Mouse (Mus musculus) lung, embryonic 16.5 days (tissue): ENCODE data around the gene Rab17. TPM values are rescaled to one million over a fixed set of nuclear protein-coding genes. Genes with fewer than 3 reads are reported as not detected.
A peak's percentile ranks its signal among the peaks of the same experiment; 100 is the strongest.

Experiments used
- ATAC-seq: fragments of 200-750 bp; cut with Nextera tagmentation; 2 replicates; pipeline ENCODE4 v1.8.0; 2017; ENCODE audit warnings: low read depth, mild to moderate bottlenecking, moderate library complexity
- H3K27ac ChIP-seq: fragments of 300-500 bp; sonication (generic); 2 replicates; pipeline ENCODE4 v1.5.1; 2014; ENCODE audit warnings: mild to moderate bottlenecking, control low read depth, low read length
- H3K27me3 ChIP-seq: fragments of 300-500 bp; sonication (generic); 2 replicates; pipeline ENCODE4 v1.6.1; 2014; ENCODE audit warnings: low read depth, low read length, mixed read lengths; ENCODE audit not compliant: control insufficient read depth, insufficient read depth
- H3K36me3 ChIP-seq: fragments of 300-500 bp; sonication (generic); 2 replicates; pipeline ENCODE4 v1.6.1; 2014; ENCODE audit warnings: low read length; ENCODE audit not compliant: control insufficient read depth, insufficient read depth
- H3K4me1 ChIP-seq: fragments of 300-500 bp; sonication (generic); replicated peaks from 2 replicates; pipeline ENCODE4 v1.6.1; 2014; ENCODE audit warnings: low read length, mixed read lengths; ENCODE audit not compliant: control insufficient read depth, insufficient read depth
- H3K4me2 ChIP-seq: fragments of 300-500 bp; sonication (generic); 2 replicates; pipeline ENCODE4 v1.6.1; 2014; ENCODE audit warnings: low read depth, low read length, control low read depth
- H3K4me3 ChIP-seq: fragments of 300-500 bp; sonication (generic); 2 replicates; pipeline ENCODE4 v1.5.1; 2014; ENCODE audit warnings: mild to moderate bottlenecking, low read length, control low read depth
- H3K9ac ChIP-seq: fragments of 300-500 bp; sonication (generic); 2 replicates; pipeline ENCODE4 v1.6.1; 2014; ENCODE audit warnings: low read length, control low read depth
- H3K9me3 ChIP-seq: fragments of 300-500 bp; sonication (generic); 2 replicates; pipeline ENCODE4 v1.6.1; 2016; ENCODE audit warnings: low read length; ENCODE audit not compliant: control insufficient read depth
- WGBS: fragments of 180-500 bp; shearing (Covaris S2); extraction: QIAGEN DNeasy Blood & Tissue Kit; methylation state at CpG from one replicate; pipeline ENCODE4 v1.1.7; 2014; 5-methylcytosine and 5-hydroxymethylcytosine counted together
- polyA plus RNA-seq: library from polyadenylated mRNA; unstranded; fragments of >200 nt; fragmentation: Nextera tagmentation; extraction: Ambion mirVana; gene quantifications from 2 replicates; pipeline ENCODE4 v1.2.1, GENCODE M21; 2015

Gene Rab17
- 3.1 and 3.8 TPM in 2 replicates for polyA plus RNA-seq

DNA sequence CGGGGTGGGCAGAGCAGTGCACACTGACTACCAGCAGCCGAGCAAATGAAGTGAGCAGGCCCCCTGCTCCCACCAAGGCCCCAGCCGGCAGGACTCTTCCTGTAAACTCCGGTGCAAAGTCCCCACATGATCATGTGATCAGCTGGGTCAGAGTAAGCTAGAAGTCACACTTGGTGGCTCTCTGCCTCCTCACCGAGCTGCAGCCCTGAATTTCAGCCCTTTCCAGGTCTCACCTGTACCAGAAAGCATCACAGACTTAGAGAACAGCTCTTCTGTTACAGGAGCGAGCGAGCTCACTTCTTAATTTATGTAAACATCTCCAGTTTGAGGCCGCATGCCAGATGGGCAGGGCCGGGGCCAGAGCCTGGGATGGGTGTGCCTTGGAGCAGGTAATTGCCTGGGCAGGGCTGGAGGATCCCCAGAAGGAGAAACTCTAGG lies at the start of gene Rab17:
Gene Rab17 (minus strand): TSS at position 315 of the 438 bp plus-strand sequence.
- Histone ChIP-seq H3K4me1 (peaks cover 23% of the 10 kb centered on the region), H3K9me3 (no peaks in the 10 kb centered on the region), H3K4me3 (peak within 1 kb of the TSS; percentile 24), H3K9ac (peak within 1 kb of the TSS; percentile 50; the same call in 1 of the 2 replicates), H3K36me3 (no peaks in the 10 kb centered on the region), H3K27ac (peak within 1 kb of the TSS; percentile 88), H3K27me3 (no peaks in the 10 kb centered on the region), H3K4me2 (peak within 1 kb of the TSS; percentile 38)
- peak; percentile 74 for ATAC-seq
- WGBS, result 15% methylated on average over 9 of the region's 9 CpGs

DNA sequence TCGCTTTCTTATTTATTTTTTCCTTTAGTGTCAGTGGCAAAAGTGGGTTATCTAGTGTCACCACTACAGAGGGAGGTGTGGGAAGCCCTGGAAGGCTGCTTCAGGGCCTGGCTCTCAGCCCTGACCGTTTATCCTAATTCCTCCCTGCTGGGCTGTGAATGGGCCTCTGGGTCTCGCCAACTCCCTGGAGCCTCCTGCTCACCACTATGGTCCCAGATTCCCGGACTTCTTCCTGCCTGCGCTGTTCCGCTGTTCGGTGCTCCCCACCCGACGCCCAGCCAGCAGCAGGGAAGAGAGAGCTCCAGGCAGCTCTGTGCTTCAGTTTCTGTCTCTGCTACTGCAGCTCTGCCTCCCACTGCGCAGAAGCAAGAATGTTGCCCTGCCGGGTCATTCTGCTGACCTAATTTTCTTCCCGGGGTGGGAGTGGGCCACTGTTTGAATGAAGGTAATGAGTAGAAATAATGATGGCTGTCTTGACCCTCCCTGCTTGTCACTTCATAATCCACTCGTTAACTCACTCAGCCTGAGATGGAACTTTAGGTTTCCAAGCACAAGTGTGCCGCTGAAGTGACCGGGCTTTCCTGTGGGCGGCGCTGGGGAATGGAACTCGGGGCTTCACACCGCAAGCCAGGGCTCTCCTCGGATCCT lies 47.8 kb upstream of the Rab17 start:
- no peaks in the 10 kb centered on the region for H3K36me3 ChIP-seq
- H3K9ac ChIP-seq, result peak overlapping the region; percentile 40
- no peak overlapping the region; the same call in 1 of the 2 replicates for H3K27ac ChIP-seq
- H3K4me1 ChIP-seq, result peaks cover 16% of the 10 kb centered on the region; the same call in 1 of the 2 replicates
- H3K4me2 ChIP-seq, result peak overlapping the region; percentile 40
- 0 out of 2 replicates have a peak overlapping the region, but pooled peaks have one; percentile 9 for H3K4me3 ChIP-seq
- H3K9me3 ChIP-seq, result no peaks in the 10 kb centered on the region
- no peaks in the 10 kb centered on the region for H3K27me3 ChIP-seq
- peak; percentile 44 for ATAC-seq
- 13% methylated on average over 20 of the region's 20 CpGs for WGBS

DNA sequence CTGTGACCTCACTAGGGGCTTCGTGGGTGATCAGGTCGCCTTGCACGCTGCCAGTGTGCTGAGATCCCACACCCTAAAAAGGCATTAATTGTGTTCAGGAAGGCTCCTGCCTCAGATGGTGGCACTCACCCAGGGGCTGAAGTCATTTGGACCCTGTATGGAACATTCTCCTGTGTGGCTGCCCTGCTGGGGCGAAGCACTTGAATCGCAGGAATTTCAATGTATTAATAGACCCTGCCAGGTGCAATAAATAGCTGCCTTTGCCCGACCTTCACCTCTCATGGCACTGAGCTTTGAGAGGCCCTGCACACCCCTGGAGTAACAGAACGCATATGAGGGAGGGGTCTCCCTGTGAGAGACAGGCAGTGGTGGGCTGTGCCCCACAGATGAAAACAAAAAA lies 46.1 kb upstream of the Rab17 start:
- Histone ChIP-seq H3K4me1 (peaks cover 17% of the 10 kb centered on the region; the same call in 1 of the 2 replicates), H3K4me3 (no peak overlapping the region), H3K9me3 (no peaks in the 10 kb centered on the region), H3K4me2 (no peak overlapping the region), H3K27me3 (no peaks in the 10 kb centered on the region), H3K27ac (0 out of 2 replicates have a peak overlapping the region, but pooled peaks have one; percentile 16), H3K9ac (no peak overlapping the region), H3K36me3 (no peaks in the 10 kb centered on the region)
- WGBS, result 63% methylated on average over 7 of the region's 7 CpGs
- ATAC-seq, result no peak; the same call in 1 of the 2 replicates

DNA sequence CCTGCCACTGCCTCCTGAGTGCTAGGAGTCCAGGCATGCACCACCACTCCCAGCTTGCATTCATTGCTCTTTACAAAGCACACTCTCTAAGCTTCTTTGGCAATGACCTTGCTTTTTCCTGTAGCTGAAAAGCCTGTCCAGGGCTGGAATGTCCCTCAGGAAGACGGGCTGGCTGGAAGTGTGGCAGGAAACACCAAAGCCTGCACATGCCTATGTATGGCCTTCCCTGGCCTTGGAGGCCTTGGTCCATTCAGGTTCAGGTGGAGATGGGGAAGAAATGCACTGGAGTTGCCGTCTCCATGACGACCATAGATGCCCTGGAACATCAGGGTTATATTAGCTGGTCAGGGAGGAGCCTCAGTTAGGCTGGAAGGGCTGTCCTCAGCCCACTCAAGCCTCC lies 44.3 kb upstream of the Rab17 start:
- Histone ChIP-seq H3K27me3 (no peaks in the 10 kb centered on the region), H3K4me1 (peaks cover 21% of the 10 kb centered on the region; the same call in 1 of the 2 replicates), H3K9me3 (no peaks in the 10 kb centered on the region), H3K9ac (no peak overlapping the region), H3K36me3 (no peaks in the 10 kb centered on the region), H3K4me2 (no peak overlapping the region), H3K27ac (peak overlapping the region; percentile 52; the same call in 1 of the 2 replicates), H3K4me3 (no peak overlapping the region)
- ATAC-seq, result peak; percentile 44; the same call in 1 of the 2 replicates
- 57% methylated on average over 3 of the region's 3 CpGs for WGBS

DNA sequence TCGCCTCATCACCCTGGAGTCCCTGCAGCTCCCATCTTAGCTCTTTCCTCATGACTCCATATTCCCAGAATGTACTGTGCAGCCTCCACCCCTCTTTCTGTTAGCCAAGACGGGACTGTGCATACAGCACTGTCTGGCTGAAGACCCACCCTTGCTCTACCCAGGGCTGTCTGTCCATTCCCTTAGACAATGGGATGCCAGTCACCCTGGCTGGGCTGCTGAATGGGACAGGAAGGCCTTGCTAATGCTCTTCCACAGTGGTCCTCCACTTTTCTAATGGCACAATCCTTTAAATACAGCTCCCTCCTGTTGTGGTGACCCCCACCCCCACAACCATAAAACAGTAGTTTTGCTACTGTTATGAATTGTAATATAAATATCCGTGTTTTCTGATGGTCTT lies 41.9 kb upstream of the Rab17 start:
- H3K9me3 ChIP-seq, result no peaks in the 10 kb centered on the region
- H3K27me3 ChIP-seq, result no peaks in the 10 kb centered on the region
- no peak for ATAC-seq
- no peak overlapping the region for H3K9ac ChIP-seq
- H3K4me3 ChIP-seq, result no peak overlapping the region
- WGBS, result 80% methylated on average over 3 of the region's 3 CpGs
- H3K4me2 ChIP-seq, result no peak overlapping the region
- no peak overlapping the region for H3K27ac ChIP-seq
- 0 out of 2 replicates have a peak, but pooled peaks cover 14% of the 10 kb centered on the region for H3K4me1 ChIP-seq
- H3K36me3 ChIP-seq, result no peaks in the 10 kb centered on the region

DNA sequence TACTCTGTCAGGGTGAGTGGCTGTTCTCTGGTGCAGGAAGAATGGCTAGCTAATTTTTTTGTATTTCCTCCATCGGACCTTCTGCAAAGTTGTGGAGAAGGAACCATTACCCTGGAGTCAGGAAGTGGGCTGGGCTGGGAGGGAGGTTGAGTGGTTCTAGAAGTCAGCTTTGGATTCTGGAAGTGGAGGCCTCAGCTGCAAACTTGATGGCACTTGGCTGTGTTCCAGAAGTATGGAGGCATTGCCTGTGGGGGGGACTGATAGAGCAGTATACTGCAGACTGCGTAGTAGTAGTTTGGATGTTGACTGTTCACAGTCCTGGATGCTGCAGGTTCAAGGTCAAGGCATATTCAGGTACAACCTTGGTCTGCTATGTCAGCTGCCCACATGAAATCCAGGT lies 41.3 kb upstream of the Rab17 start:
- peak; percentile 12; the same call in 1 of the 2 replicates for ATAC-seq
- 59% methylated on average over 2 of the region's 2 CpGs for WGBS
- Histone ChIP-seq H3K4me3 (no peak overlapping the region), H3K27ac (no peak overlapping the region), H3K4me1 (0 out of 2 replicates have a peak, but pooled peaks cover 14% of the 10 kb centered on the region), H3K9ac (no peak overlapping the region), H3K4me2 (no peak overlapping the region), H3K27me3 (no peaks in the 10 kb centered on the region), H3K9me3 (no peaks in the 10 kb centered on the region), H3K36me3 (no peaks in the 10 kb centered on the region)

DNA sequence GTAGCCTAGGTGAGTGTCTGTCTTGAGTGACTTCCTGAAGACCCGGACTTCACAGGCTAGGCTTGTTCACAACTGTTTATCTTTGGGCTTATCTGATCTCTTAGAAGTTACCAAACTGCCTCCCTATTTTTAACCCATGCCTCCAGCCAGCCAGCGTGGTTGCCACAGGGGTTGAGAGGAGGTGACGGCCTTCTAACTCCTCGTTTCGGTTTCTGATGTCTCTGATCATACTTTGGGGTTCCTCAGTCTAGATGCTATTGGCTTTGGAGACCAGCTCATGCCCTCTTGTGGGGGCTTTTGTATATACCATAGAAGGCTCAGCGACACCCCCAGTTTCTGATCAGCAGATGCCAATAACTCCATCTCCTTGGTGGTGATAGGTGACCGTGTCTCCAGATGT lies 40.8 kb upstream of the Rab17 start:
- H3K27me3 ChIP-seq, result no peaks in the 10 kb centered on the region
- H3K27ac ChIP-seq, result no peak overlapping the region
- no peak for ATAC-seq
- 0 out of 2 replicates have a peak, but pooled peaks cover 14% of the 10 kb centered on the region for H3K4me1 ChIP-seq
- WGBS, result 55% methylated on average over 7 of the region's 7 CpGs
- no peak overlapping the region for H3K4me3 ChIP-seq
- no peak overlapping the region for H3K4me2 ChIP-seq
- no peaks in the 10 kb centered on the region for H3K9me3 ChIP-seq
- no peaks in the 10 kb centered on the region for H3K36me3 ChIP-seq
- no peak overlapping the region for H3K9ac ChIP-seq

DNA sequence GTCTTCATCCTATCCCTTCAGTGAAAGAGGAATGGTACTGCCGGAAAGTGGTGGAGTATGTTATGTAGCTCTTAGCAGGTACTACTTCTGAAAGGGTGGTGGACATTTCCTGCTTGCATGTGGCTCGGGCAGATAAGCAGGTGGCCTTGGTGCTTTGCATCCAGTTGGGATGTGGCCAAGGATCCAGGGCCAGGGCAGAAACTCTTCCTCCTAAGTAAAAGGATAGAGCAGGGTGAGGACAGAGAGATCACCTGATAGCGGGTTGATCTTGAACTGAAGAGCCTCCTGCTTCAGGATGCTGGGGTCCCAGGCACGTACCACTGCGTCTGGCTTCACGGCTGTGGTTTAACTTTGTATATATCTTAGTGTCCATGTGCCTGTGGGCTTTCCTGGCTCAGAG lies 39.8 kb upstream of the Rab17 start:
- Histone ChIP-seq H3K9me3 (no peaks in the 10 kb centered on the region), H3K9ac (no peak overlapping the region), H3K27me3 (no peaks in the 10 kb centered on the region), H3K4me2 (no peak overlapping the region), H3K36me3 (no peaks in the 10 kb centered on the region), H3K27ac (no peak overlapping the region), H3K4me1 (0 out of 2 replicates have a peak, but pooled peaks cover 14% of the 10 kb centered on the region), H3K4me3 (no peak overlapping the region)
- ATAC-seq, result no peak
- WGBS, result 68% methylated on average over 6 of the region's 6 CpGs

DNA sequence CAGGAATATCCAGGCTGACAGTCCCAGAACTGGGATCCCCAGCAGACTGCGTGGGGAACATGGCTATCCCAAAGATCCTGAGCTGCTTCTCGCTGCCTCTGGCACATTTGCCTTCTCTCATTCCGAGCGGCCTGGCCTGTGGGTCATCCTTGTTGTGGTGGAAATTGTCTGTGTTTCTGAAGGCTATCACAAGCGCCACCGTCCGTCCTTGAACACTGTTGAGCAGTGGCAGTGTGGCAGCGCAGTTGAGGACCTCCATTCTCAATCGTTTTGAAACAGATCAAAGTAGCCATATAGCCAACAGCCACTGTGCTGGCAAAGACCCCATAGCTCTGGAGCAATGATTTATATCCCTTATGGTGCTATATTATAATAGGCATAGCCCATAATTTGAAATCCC lies 39.3 kb upstream of the Rab17 start:
- Histone ChIP-seq H3K9ac (no peak overlapping the region), H3K9me3 (no peaks in the 10 kb centered on the region), H3K36me3 (no peaks in the 10 kb centered on the region), H3K4me3 (no peak overlapping the region), H3K27ac (no peak overlapping the region), H3K4me2 (no peak overlapping the region), H3K4me1 (0 out of 2 replicates have a peak, but pooled peaks cover 10% of the 10 kb centered on the region), H3K27me3 (no peaks in the 10 kb centered on the region)
- WGBS, result 79% methylated on average over 9 of the region's 9 CpGs
- no peak for ATAC-seq
